Mouse (Mus musculus) lung, adult 2 months (tissue): ENCODE measurements around the gene Ube3c. TPM values are rescaled to one million over a fixed set of nuclear protein-coding genes. Genes with fewer than 3 reads are reported as not detected.

Experiments used
- DNase-seq: peaks from one replicate; pipeline ENCODE4 v3.0.0; 2022
- H3K4me1 ChIP-seq: fragments of 200-500 bp; 2 replicates; pipeline ENCODE4 v1.6.1; 2011; ENCODE audit warnings: low read length; ENCODE audit not compliant: control insufficient read depth, insufficient read depth
- H3K4me3 ChIP-seq: fragments of 200-500 bp; replicated peaks from 2 replicates; pipeline ENCODE3; 2011; ENCODE audit warnings: low read depth, mild to moderate bottlenecking, control low read depth, low read length; ENCODE audit errors: extremely low read depth
- CTCF ChIP-seq: fragments of 200-500 bp; IDR thresholded peaks from 2 replicates; pipeline ENCODE4 v1.5.1; 2011; ENCODE audit warnings: mild to moderate bottlenecking, low read length, control low read depth; ENCODE audit not compliant: insufficient read depth
- POLR2A ChIP-seq: fragments of 200-500 bp; IDR thresholded peaks from 2 replicates; pipeline ENCODE4 v1.6.1; 2011; ENCODE audit warnings: low read depth, mild to moderate bottlenecking, control low read depth, low read length, borderline replicate concordance; ENCODE audit errors: extremely low read depth
- WGBS: fragments of 180-500 bp; shearing (Covaris S2); methylation state at CpG from one replicate; pipeline ENCODE4 v1.1.7; 2018; 5-methylcytosine and 5-hydroxymethylcytosine counted together
- polyA plus RNA-seq: library from polyadenylated mRNA; depleted of rRNA; stranded (reverse); fragments of >200 nt; gene quantifications from 2 replicates; pipeline ENCODE4 v1.2.3, GENCODE M21; 2012

The Ube3c gene
- polyA plus RNA-seq, 1 experiment: 13.6 TPM

DNA sequence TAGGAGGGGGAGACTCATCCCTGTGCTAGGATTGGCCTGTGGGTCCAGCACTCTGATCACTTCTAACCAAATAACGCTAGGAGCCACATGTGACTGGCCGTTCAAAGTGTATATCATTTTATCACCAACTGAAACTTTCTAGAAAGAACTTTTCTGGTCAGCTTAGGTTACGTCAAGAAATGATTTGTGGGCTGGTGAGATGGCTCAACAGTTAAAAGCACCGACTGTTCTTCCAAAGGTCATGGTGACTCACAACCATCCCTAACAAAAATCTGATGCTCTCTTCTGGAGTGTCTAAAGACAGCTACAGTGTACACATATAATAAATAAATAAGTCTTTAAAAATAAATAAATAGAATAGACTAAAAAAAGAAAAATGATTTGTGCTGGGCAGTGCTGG is 103.5 kb downstream of the Ube3c start:
- no peaks in the 10 kb centered on the region for H3K4me1 ChIP-seq
- H3K4me3 ChIP-seq: no peak overlapping the region
- no peak for DNase-seq
- WGBS: 91% methylated on average over 4 of the region's 4 CpGs
- TF ChIP-seq CTCF (no peak), POLR2A (no peak)

GRCm38 (mm10) chr5:29674305-29674704 is 105.3 kb downstream of the Ube3c start:
- H3K4me3 ChIP-seq: no peak overlapping the region
- TF ChIP-seq POLR2A (no peak), CTCF (no peak)
- no peaks in the 10 kb centered on the region for H3K4me1 ChIP-seq
- WGBS: 95% methylated on average over 4 of the region's 4 CpGs
- DNase-seq: no peak

GRCm38 (mm10) chr5:29676445-29676844 is 107.4 kb downstream of the Ube3c start:
- TF ChIP-seq POLR2A (no peak), CTCF (no peak)
- no peak for DNase-seq
- no peaks in the 10 kb centered on the region for H3K4me1 ChIP-seq
- WGBS: 89% methylated on average over 3 of the region's 3 CpGs
- H3K4me3 ChIP-seq: no peak overlapping the region

- no peak for DNase-seq
- WGBS: 71% methylated on average over 4 of the region's 4 CpGs
- Histone ChIP-seq H3K4me3 (no peak overlapping the region), H3K4me1 (no peaks in the 10 kb centered on the region)
- TF ChIP-seq POLR2A (no peak), CTCF (no peak)
These were observed 116.0 kb downstream of the Ube3c start for GRCm38 (mm10) chr5:29685085-29685484.

DNA sequence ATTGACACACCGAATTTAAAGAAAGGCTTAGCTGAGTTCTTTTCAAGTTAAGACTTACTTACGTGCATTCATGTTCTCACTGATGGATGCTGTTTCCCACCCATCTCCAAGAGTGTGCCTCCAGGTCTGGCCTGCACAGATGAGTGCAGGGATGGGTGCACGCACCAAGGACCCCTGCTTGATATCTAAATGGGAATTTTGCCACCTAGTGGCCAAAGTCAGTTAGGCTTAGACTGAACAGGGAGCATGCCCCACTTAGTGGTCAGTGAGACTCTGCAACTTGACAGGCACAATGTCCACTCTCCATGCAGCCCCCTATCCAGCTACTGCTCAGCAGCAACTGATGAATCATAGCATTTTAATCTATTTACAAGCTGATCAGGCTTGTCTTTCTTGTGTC is 118.6 kb downstream of the Ube3c start:
- WGBS: 62% methylated on average over 3 of the region's 3 CpGs
- Histone ChIP-seq H3K4me3 (no peak overlapping the region), H3K4me1 (no peaks in the 10 kb centered on the region)
- TF ChIP-seq POLR2A (no peak), CTCF (peak; percentile 60)
- DNase-seq: peak; percentile 11

DNA sequence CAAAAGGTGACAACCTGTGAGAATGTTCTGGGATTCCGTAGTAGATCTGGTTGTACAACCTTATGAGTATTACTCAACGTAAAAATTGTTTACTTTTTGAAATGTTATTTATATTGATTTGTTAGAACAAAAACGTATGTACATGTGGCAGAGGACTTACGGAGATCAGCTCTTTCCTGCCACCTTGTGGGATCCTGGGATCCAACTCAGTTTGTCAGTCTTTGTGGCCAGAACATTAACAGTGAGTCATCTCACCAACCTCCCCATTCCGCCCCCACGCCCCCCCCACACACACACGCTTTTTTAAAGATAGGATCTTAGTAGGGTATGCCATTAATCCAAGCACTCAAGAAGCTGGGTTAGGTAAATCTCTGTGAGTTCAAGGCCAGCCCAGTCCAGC is 119.3 kb downstream of the Ube3c start:
- no peak for TF ChIP-seq POLR2A
- no peak for TF ChIP-seq CTCF
- H3K4me1 ChIP-seq: no peaks in the 10 kb centered on the region
- WGBS: 50% methylated on average over 7 of the region's 7 CpGs
- no peak overlapping the region for H3K4me3 ChIP-seq
- DNase-seq: no peak

GRCm38 (mm10) chr5:29698493-29698892 is 129.5 kb downstream of the Ube3c start:
- DNase-seq: no peak
- Histone ChIP-seq H3K4me3 (no peak overlapping the region), H3K4me1 (no peaks in the 10 kb centered on the region)
- 63% methylated on average over 4 of the region's 4 CpGs for WGBS
- TF ChIP-seq POLR2A (no peak), CTCF (no peak)

GRCm38 (mm10) chr5:29699520-29700202 is 130.6 kb downstream of the Ube3c start:
- Histone ChIP-seq H3K4me3 (no peak overlapping the region), H3K4me1 (no peaks in the 10 kb centered on the region)
- DNase-seq: no peak
- no peak for TF ChIP-seq POLR2A
- WGBS: 77% methylated on average over 2 of the region's 2 CpGs

GRCm38 (mm10) chr5:29707241-29707640 is 138.2 kb downstream of the Ube3c start:
- no peaks in the 10 kb centered on the region for H3K4me1 ChIP-seq
- TF ChIP-seq POLR2A (no peak), CTCF (no peak)
- WGBS: 73% methylated on average over 4 of the region's 4 CpGs
- no peak for DNase-seq
- no peak overlapping the region for H3K4me3 ChIP-seq

- H3K4me3 ChIP-seq: no peak overlapping the region
- TF ChIP-seq POLR2A (no peak), CTCF (no peak)
- no peak for DNase-seq
- WGBS: 15% methylated on average over 5 of the region's 5 CpGs
- H3K4me1 ChIP-seq: no peaks in the 10 kb centered on the region
These were observed 139.2 kb downstream of the Ube3c start for GRCm38 (mm10) chr5:29708258-29708657.

DNA sequence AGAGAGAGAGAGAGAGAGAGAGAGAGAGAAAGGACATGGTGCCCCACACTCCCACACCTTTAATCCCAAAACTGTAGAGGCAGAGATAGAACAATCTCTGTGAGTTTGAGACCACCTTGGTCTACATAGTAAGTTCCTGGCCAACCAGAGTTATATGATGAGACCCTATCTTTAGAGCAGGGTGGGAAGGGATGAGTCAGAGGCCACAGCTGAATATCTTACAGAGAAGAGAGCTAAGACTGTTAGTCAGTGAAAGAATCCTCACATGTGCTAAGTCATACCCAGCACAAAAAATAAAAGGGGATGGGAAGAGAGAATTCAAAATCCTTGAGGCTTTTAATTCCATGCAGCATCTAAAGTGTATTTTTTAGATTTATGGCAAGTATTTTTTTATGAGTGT is 142.6 kb downstream of the Ube3c start:
- Histone ChIP-seq H3K4me1 (no peaks in the 10 kb centered on the region), H3K4me3 (no peak overlapping the region)
- TF ChIP-seq POLR2A (no peak), CTCF (no peak)
- DNase-seq: no peak
